Comparison of ENCODE assay signal across 11 mouse cellular contexts in genomic region chr14:86322365-86322764, GRCm38 (mm10).
DNase-seq lines count a peak whose midpoint lies in the region; ATAC-seq lines count a peak whose summit lies in the region.
"Had no signal": no experiment of that assay in that cellular context is flagged by ENCODE, and none has a peak within 500 bp of the region (broad histone marks: within the 10 kb centered on the region; RNA-seq: fewer than 3 reads in every experiment).

No protein-coding gene starts in this region.

- H3K4me1 ChIP-seq in heart, embryonic 10.5 days = no peaks in the 10 kb centered on the region
- H3K4me1 ChIP-seq in forebrain, embryonic 11.5 days (replicated peaks; ENCODE audit: control insufficient read depth, insufficient read depth, low read length) = no peaks in the 10 kb centered on the region

- no peaks in the 10 kb centered on the region for H3K9me3 ChIP-seq in heart, embryonic 10.5 days
- no peaks in the 10 kb centered on the region for H3K9me3 ChIP-seq in forebrain, embryonic 11.5 days (ENCODE audit: control insufficient read depth, low read length)

- no peak overlapping the region for H3K4me3 ChIP-seq in heart, embryonic 10.5 days
- no peak overlapping the region for H3K4me3 ChIP-seq in forebrain, embryonic 11.5 days (ENCODE audit: low read depth, low read length)
- H3K4me3 ChIP-seq: erythroblast, embryonic 14.5 days had no signal

- peak overlapping the region; percentile 29; the same call in 1 of the 2 replicates for H3K27ac ChIP-seq in heart, embryonic 10.5 days
- no peak overlapping the region for H3K27ac ChIP-seq in forebrain, embryonic 11.5 days (ENCODE audit: low read depth, low read length)

- H3K36me3 ChIP-seq in heart, embryonic 10.5 days = no peaks in the 10 kb centered on the region
- H3K36me3 ChIP-seq in forebrain, embryonic 11.5 days (ENCODE audit: control insufficient read depth, insufficient read depth, low read length) = no peaks in the 10 kb centered on the region

- H3K9ac ChIP-seq in forebrain, embryonic 11.5 days (ENCODE audit: low read length) = no peak overlapping the region

- no peak for ATAC-seq in forebrain, embryonic 11.5 days (replicated peaks; ENCODE audit: low FRiP score)

- H3K27me3 ChIP-seq in heart, embryonic 10.5 days (ENCODE audit: insufficient read depth, poor library complexity, severe bottlenecking) = no peaks in the 10 kb centered on the region
- H3K27me3 ChIP-seq in forebrain, embryonic 11.5 days (ENCODE audit: control insufficient read depth, insufficient read depth, low read length) = no peaks in the 10 kb centered on the region
- H3K27me3 ChIP-seq: CH12.LX had no signal

- no peak overlapping the region for H3K4me2 ChIP-seq in forebrain, embryonic 11.5 days (ENCODE audit: low read depth, low read length, severe bottlenecking)

- no peak for DNase-seq in heart, embryonic 10.5 days (ENCODE audit: low spot score)
- no peak for DNase-seq in heart, postnatal 4 days
- peak; percentile 10 to 36 for DNase-seq in adrenal gland, postnatal 36 days
- peak; percentile 19 to 54 for DNase-seq in kidney, adult 8-10 months
- peak; percentile 19 for DNase-seq in lung, postnatal 36 days
- no peak for DNase-seq in forebrain, embryonic 11.5 days (ENCODE audit: low spot score)
- no peak for DNase-seq in cerebellum, postnatal 36 days
- DNase-seq: cerebellum, postnatal 25 days; gastrocnemius, postnatal 14 days had no signal

- 31% methylated on average over 7 of the region's 7 CpGs for WGBS in heart, embryonic 10.5 days
- WGBS in forebrain, embryonic 11.5 days = 74% methylated on average over 7 of the region's 7 CpGs

Comparison
In these comparisons a context has a peak if more than half of its experiments do, and no peak if none do; other contexts are left out.
1. DNase-seq: peak in adrenal gland, postnatal 36 days (2 of 2), kidney, adult 8-10 months (2 of 2) and lung, postnatal 36 days (single experiment); none in heart, embryonic 10.5 days (single experiment), heart, postnatal 4 days (single experiment), forebrain, embryonic 11.5 days (single experiment) and cerebellum, postnatal 36 days (0 of 2).